Mouse (Mus musculus) kidney, embryonic 14.5 days (tissue): ENCODE data around the gene Sec16a. TPM values are rescaled to one million over a fixed set of nuclear protein-coding genes. Genes with fewer than 3 reads are reported as not detected.

ENCODE experiments used
- ATAC-seq: fragments of 200-750 bp; cut with Nextera tagmentation; 2 replicates; pipeline ENCODE4 v1.8.0; 2017; ENCODE audit warnings: moderate number of reproducible peaks, mild to moderate bottlenecking, moderate TSS enrichment, moderate library complexity; ENCODE audit not compliant: low FRiP score, low TSS enrichment
- H3K27ac ChIP-seq: fragments of 300-500 bp; sonication (generic); 2 replicates; pipeline ENCODE4 v1.5.1; 2014; ENCODE audit warnings: low read depth, mild to moderate bottlenecking, low read length, moderate library complexity, mixed read lengths
- H3K27me3 ChIP-seq: fragments of 300-500 bp; sonication (generic); 2 replicates; pipeline ENCODE4 v1.6.1; 2014; ENCODE audit warnings: mild to moderate bottlenecking, low read length; ENCODE audit not compliant: control insufficient read depth, insufficient read depth
- H3K36me3 ChIP-seq: fragments of 300-500 bp; sonication (generic); 2 replicates; pipeline ENCODE4 v1.6.1; 2014; ENCODE audit warnings: low read length, mixed read lengths; ENCODE audit not compliant: control insufficient read depth, insufficient read depth
- H3K4me1 ChIP-seq: fragments of 300-500 bp; sonication (generic); 2 replicates; pipeline ENCODE4 v1.6.1; 2014; ENCODE audit warnings: low read length, mixed read lengths; ENCODE audit not compliant: control insufficient read depth, insufficient read depth
- H3K4me2 ChIP-seq: fragments of 300-500 bp; sonication (generic); replicated peaks from 2 replicates; pipeline ENCODE4 v1.6.1; 2014; ENCODE audit warnings: low read depth, mild to moderate bottlenecking, low read length
- H3K4me3 ChIP-seq: fragments of 300-500 bp; sonication (generic); 2 replicates; pipeline ENCODE4 v1.5.1; 2014; ENCODE audit warnings: mild to moderate bottlenecking, low read length
- H3K9ac ChIP-seq: fragments of 300-500 bp; sonication (generic); 2 replicates; pipeline ENCODE4 v1.6.1; 2014; ENCODE audit warnings: low read depth, mild to moderate bottlenecking, low read length, moderate library complexity
- H3K9me3 ChIP-seq: fragments of 300-500 bp; sonication (generic); 2 replicates; pipeline ENCODE4 v1.6.1; 2016; ENCODE audit warnings: low read length; ENCODE audit not compliant: control insufficient read depth
- WGBS: fragments of 180-500 bp; shearing (Covaris S2); extraction: QIAGEN DNeasy Blood & Tissue Kit; methylation state at CpG from one replicate; pipeline ENCODE4 v1.1.7; 2014; 5-methylcytosine and 5-hydroxymethylcytosine counted together
- polyA plus RNA-seq: library from polyadenylated mRNA; unstranded; fragments of >200 nt; fragmentation: Nextera tagmentation; extraction: Ambion mirVana; gene quantifications from 2 replicates; pipeline ENCODE4 v1.2.1, GENCODE M21; 2014

Gene Sec16a
- polyA plus RNA-seq, 1 experiment from 2014 or later = 43.9 TPM

- Histone ChIP-seq H3K9me3 (no peaks in the 10 kb centered on the region), H3K27ac (no peak overlapping the region), H3K27me3 (no peaks in the 10 kb centered on the region), H3K9ac (no peak overlapping the region), H3K4me1 (no peaks in the 10 kb centered on the region), H3K4me2 (no peak overlapping the region), H3K36me3 (peaks cover 91% of the 10 kb centered on the region), H3K4me3 (no peak overlapping the region)
- ATAC-seq = no peak
- 90% methylated on average over 7 of the region's 7 CpGs for WGBS
Measured at GRCm38 (mm10) chr2:26434791-26435572, 10.0 kb downstream of the Sec16a start.

DNA sequence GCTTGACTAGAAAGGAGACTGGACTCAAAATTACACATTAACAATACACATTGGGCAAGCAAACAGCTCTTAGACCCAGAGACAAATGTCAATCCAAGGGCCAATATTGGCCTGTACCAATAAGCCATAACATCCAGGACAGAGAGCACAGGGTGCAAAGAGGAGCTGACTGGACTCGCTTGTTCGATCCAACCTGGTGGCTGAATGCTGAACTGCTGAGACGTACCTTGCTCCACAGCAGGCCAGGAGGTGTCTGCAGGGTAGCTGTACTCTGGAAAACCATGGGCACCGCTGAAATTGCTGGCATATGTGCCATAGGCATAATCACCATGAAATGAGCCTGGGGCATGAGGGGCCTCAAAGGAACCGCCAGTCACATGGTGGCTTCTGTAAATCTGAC lies 15.2 kb downstream of the Sec16a start:
- no peak for ATAC-seq
- WGBS = 99% methylated on average over 5 of the region's 5 CpGs
- Histone ChIP-seq H3K9ac (no peak overlapping the region), H3K4me2 (no peak overlapping the region), H3K27me3 (no peaks in the 10 kb centered on the region), H3K9me3 (no peaks in the 10 kb centered on the region), H3K4me1 (no peaks in the 10 kb centered on the region), H3K36me3 (peaks cover 93% of the 10 kb centered on the region), H3K4me3 (no peak overlapping the region), H3K27ac (no peak overlapping the region)

GRCm38 (mm10) chr2:26424541-26424940 lies 20.5 kb downstream of the Sec16a start:
- ATAC-seq = no peak
- no peak overlapping the region for H3K4me2 ChIP-seq
- H3K27me3 ChIP-seq = no peaks in the 10 kb centered on the region
- no peaks in the 10 kb centered on the region for H3K4me1 ChIP-seq
- no peak overlapping the region for H3K4me3 ChIP-seq
- H3K27ac ChIP-seq = no peak overlapping the region
- peaks cover 96% of the 10 kb centered on the region for H3K36me3 ChIP-seq
- H3K9ac ChIP-seq = no peak overlapping the region
- no peaks in the 10 kb centered on the region for H3K9me3 ChIP-seq
- WGBS = 86% methylated on average over 2 of the region's 2 CpGs

- no peaks in the 10 kb centered on the region for H3K9me3 ChIP-seq
- H3K4me1 ChIP-seq = no peaks in the 10 kb centered on the region
- H3K27ac ChIP-seq = no peak overlapping the region
- WGBS = 78% methylated on average over 1 of the region's 1 CpGs
- H3K4me3 ChIP-seq = no peak overlapping the region
- H3K27me3 ChIP-seq = no peaks in the 10 kb centered on the region
- H3K36me3 ChIP-seq = peaks cover 93% of the 10 kb centered on the region
- ATAC-seq = no peak
- H3K9ac ChIP-seq = no peak overlapping the region
- no peak overlapping the region for H3K4me2 ChIP-seq
Measured at GRCm38 (mm10) chr2:26423086-26423485, 21.9 kb downstream of the Sec16a start.

DNA sequence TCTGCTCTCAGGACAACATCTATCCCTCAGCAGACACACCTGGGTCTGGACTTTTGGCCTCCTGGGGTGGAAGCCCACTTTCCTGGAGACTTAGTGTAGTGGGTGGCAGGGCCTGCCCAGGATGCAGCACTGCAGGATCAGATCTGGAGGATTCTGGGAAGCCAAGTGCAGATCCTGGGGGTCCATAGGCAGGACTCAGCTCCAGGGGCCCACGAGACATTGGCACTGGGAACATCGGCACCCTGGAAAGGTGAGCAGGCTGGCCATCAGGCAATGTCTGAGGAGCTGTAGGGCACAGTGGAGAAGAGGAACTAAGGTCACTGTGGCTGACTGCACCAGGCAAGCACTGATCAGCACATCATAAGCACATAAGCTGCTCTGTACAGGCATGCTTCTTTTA lies 23.0 kb downstream of the Sec16a start:
- Histone ChIP-seq H3K27me3 (no peaks in the 10 kb centered on the region), H3K4me2 (no peak overlapping the region), H3K4me1 (no peaks in the 10 kb centered on the region), H3K4me3 (no peak overlapping the region), H3K27ac (no peak overlapping the region), H3K9me3 (no peaks in the 10 kb centered on the region), H3K36me3 (peaks cover 93% of the 10 kb centered on the region), H3K9ac (no peak overlapping the region)
- WGBS = 95% methylated on average over 2 of the region's 2 CpGs
- ATAC-seq = no peak

- peaks cover 94% of the 10 kb centered on the region for H3K36me3 ChIP-seq
- no peak overlapping the region for H3K9ac ChIP-seq
- H3K9me3 ChIP-seq = no peaks in the 10 kb centered on the region
- WGBS = 92% methylated on average over 1 of the region's 1 CpGs
- no peaks in the 10 kb centered on the region for H3K27me3 ChIP-seq
- no peak overlapping the region for H3K27ac ChIP-seq
- ATAC-seq = no peak
- no peaks in the 10 kb centered on the region for H3K4me1 ChIP-seq
- no peak overlapping the region for H3K4me2 ChIP-seq
- no peak overlapping the region for H3K4me3 ChIP-seq
Measured at GRCm38 (mm10) chr2:26418120-26418519, 26.9 kb downstream of the Sec16a start.

DNA sequence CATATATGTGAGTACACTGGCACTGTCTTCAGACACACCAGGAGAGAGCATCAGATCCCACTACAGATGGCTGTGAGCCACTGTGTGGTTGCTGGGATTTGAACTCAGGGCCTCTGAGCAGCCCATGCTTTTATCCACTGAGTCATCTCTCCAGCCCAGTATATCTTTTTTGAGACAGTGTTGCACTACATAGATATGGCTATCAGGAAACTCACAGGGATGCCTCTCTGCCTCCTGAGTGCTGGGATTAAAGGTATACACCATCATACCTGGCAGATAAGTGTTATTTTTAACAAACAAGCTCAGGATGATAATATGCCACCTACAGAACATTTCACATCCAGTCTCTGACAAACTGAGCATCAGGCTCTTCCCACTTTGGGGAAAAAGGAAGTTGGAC lies 27.9 kb downstream of the Sec16a start:
- peaks cover 94% of the 10 kb centered on the region for H3K36me3 ChIP-seq
- H3K27me3 ChIP-seq = no peaks in the 10 kb centered on the region
- H3K9ac ChIP-seq = no peak overlapping the region

DNA sequence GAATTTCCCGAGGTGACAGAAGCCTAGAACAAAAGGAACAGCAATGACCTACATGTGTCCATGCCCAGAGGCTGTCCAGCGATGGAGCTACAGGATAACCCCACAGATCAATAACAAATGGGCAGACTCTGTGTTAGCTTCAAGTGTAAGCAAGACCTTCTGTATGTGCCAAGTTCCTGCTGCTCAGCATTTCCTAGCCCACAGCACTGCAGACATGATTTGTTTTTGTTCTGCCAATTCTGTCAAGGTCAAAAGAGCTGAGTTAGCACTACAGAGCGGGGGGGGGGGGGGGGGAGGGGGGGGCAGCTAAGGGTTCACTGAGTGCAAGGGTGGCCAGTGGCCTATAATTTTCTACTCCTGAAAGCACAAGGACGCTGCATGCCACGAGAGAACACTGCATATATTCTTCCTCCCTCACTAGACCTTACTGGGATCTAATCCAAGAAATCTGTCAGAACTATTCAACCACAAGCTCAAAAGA lies 34.0 kb downstream of the Sec16a start:
- Histone ChIP-seq H3K9me3 (no peaks in the 10 kb centered on the region), H3K4me3 (no peak overlapping the region), H3K27me3 (no peaks in the 10 kb centered on the region), H3K36me3 (peaks cover 61% of the 10 kb centered on the region), H3K4me2 (no peak overlapping the region), H3K9ac (no peak overlapping the region), H3K4me1 (peaks cover 27% of the 10 kb centered on the region), H3K27ac (no peak overlapping the region)
- WGBS = 62% methylated on average over 5 of the region's 5 CpGs
- ATAC-seq = no peak

More for the DNA sequence above, 27.9 kb downstream of the Sec16a start:
- Histone ChIP-seq H3K4me1 (no peaks in the 10 kb centered on the region), H3K9me3 (no peaks in the 10 kb centered on the region), H3K4me3 (no peak overlapping the region), H3K4me2 (no peak overlapping the region), H3K27ac (no peak overlapping the region)
- no peak for ATAC-seq

GRCm38 (mm10) chr2:26410091-26410490 lies 34.9 kb downstream of the Sec16a start:
- H3K4me1 ChIP-seq = peaks cover 29% of the 10 kb centered on the region
- peaks cover 58% of the 10 kb centered on the region for H3K36me3 ChIP-seq
- WGBS = 73% methylated on average over 5 of the region's 5 CpGs
- H3K4me2 ChIP-seq = no peak overlapping the region
- no peaks in the 10 kb centered on the region for H3K27me3 ChIP-seq
- no peaks in the 10 kb centered on the region for H3K9me3 ChIP-seq
- ATAC-seq = no peak
- no peak overlapping the region for H3K9ac ChIP-seq
- no peak overlapping the region for H3K4me3 ChIP-seq
- no peak overlapping the region for H3K27ac ChIP-seq
